Mouse (Mus musculus): ENCODE results near the gene Cyb561. TPM values are rescaled to one million over a fixed set of nuclear protein-coding genes. Genes with fewer than 3 reads are reported as not detected.

The Cyb561 gene
- total RNA-seq (2021) = 10 to 100 TPM; 52.7 to 54.0 TPM

DNA sequence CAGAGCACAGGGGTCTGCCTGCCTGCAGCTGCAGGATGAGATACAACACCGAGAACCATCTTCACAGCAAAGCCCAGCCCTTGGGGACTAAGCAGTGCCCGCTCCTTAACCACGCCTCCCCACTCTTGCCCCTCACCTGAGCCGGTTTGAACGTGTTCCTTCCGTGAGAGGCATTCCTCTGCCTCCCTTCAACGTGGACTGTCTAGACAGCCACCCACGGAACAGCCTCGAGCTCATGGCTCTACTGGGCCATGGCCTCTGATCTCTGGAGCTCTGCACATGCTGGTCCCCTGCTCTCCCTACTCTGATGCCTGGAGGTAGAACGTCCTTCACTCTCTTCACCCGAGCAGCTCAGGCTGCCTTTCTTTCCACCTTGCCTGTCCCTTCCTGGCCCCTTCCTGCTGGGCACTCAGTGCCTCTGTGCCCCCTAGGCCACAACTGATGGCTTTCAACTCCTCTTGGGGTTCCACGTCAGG lies at the start of gene Cyb561:
TSS of gene Cyb561 (minus strand) at position 426 of the 476 bp plus-strand sequence.
- intact Hi-C loops (cut with DNase I) = no loop called here
- DNase-seq (ENCODE audit: extremely low spot score in 1 of 2, low spot score in 2 of 2) = no peak

DNA sequence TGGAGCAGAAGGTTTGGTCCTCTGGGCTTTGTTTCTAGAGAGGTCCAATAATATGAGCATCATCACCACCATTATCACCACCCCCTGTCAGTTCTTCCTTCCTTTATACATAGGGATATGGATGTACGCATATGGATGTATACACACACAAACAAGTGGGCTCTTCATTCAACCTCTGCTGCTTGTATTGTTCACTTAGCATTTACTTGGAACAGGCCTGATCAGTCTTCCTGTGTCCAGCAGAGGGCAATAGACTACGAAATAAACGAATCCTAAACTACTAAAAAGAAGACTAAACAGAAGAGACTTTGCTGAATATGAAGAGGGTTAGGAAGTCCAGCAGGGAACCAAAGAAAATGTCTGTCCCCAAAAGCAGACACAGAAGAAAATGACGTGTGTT lies 48.6 kb upstream of the Cyb561 start:
- intact Hi-C loops (cut with DNase I) = loop anchor here (2.0 kb wide), 1 partner anchor 75 kb away; no protein-coding TSS in a partner anchor
- no peak for DNase-seq (ENCODE audit: extremely low spot score in 1 of 2, low spot score in 2 of 2)

GRCm38 (mm10) chr11:106000062-106000461 lies 46.9 kb upstream of the Cyb561 start:
- intact Hi-C loops (cut with DNase I) = loop anchor here (2.0 kb wide), 1 partner anchor 77 kb away; no protein-coding TSS in a partner anchor
- DNase-seq (ENCODE audit: extremely low spot score in 1 of 2, low spot score in 2 of 2) = no peak

GRCm38 (mm10) chr11:105994375-105994774 lies 41.2 kb upstream of the Cyb561 start, which contains the start of gene Ace3:
Gene Ace3, plus strand, starts transcription at chr11:105994675.
- intact Hi-C loops (cut with DNase I) = no loop called here
- no peak for DNase-seq (ENCODE audit: extremely low spot score in 1 of 2, low spot score in 2 of 2)

- intact Hi-C loops (cut with DNase I) = no loop called here
- no peak for DNase-seq (ENCODE audit: extremely low spot score in 1 of 2, low spot score in 2 of 2)
These were observed 37.1 kb upstream of the Cyb561 start for GRCm38 (mm10) chr11:105990231-105990630.

GRCm38 (mm10) chr11:105989446-105989845 lies 36.3 kb upstream of the Cyb561 start:
- no peak for DNase-seq (ENCODE audit: extremely low spot score in 1 of 2, low spot score in 2 of 2)

DNA sequence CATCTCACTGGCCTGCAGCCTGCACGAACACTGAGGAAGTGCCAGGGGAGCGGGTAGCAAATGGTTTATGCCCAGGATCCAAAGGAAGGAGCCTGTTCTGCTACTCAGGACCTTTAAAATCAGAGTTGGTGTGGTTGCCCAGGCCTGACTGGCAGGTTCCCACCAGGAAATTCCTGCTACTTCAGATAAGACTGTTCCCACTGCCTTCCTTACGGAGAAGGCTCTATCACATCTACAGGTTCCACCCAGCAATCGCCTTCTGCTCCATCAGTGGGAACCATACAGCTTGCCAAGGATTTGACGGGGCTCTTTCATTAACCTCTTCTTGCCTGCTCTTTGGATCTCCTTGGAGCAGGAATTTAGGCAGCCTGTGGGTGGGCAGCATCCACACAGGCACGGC lies 34.3 kb upstream of the Cyb561 start:
- no peak for DNase-seq (ENCODE audit: extremely low spot score in 1 of 2, low spot score in 2 of 2)
- intact Hi-C loops (cut with DNase I) = no loop called here

More at GRCm38 (mm10) chr11:105989446-105989845, 36.3 kb upstream of the Cyb561 start:
- intact Hi-C loops (cut with DNase I) = no loop called here

- no peak for DNase-seq (ENCODE audit: extremely low spot score in 1 of 2, low spot score in 2 of 2)
These were observed 31.3 kb upstream of the Cyb561 start for GRCm38 (mm10) chr11:105984452-105984851.

GRCm38 (mm10) chr11:105978634-105979033 lies 25.5 kb upstream of the Cyb561 start:
- DNase-seq (ENCODE audit: extremely low spot score in 1 of 2, low spot score in 2 of 2) = no peak
- intact Hi-C loops (cut with DNase I) = no loop called here

More at GRCm38 (mm10) chr11:105984452-105984851, 31.3 kb upstream of the Cyb561 start:
- intact Hi-C loops (cut with DNase I) = no loop called here

DNA sequence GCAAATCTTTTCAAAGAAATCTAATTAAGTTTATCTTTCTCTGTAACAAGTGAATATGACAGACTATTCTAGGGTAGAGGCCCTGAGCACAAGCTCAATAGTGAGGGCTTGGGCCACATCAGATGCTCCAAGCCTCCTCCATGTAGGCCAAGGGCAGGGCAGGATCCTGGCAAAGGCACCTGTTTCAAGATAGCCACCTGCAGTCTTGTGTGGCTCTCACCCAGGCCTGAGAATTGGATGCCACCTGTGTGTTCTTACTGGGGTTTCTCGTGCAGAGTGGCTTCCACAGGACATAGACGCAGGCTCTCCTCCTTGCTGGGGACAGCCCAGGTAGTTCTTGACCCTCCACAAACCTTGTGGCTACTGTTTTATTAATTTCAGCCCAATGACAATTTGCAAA lies 25.1 kb upstream of the Cyb561 start:
- intact Hi-C loops (cut with DNase I) = no loop called here

GRCm38 (mm10) chr11:105975636-105976035 lies 22.5 kb upstream of the Cyb561 start:
- intact Hi-C loops (cut with DNase I) = no loop called here
- DNase-seq (ENCODE audit: extremely low spot score in 1 of 2, low spot score in 2 of 2) = no peak

More for the DNA sequence above, 25.1 kb upstream of the Cyb561 start:
- no peak for DNase-seq (ENCODE audit: extremely low spot score in 1 of 2, low spot score in 2 of 2)

DNA sequence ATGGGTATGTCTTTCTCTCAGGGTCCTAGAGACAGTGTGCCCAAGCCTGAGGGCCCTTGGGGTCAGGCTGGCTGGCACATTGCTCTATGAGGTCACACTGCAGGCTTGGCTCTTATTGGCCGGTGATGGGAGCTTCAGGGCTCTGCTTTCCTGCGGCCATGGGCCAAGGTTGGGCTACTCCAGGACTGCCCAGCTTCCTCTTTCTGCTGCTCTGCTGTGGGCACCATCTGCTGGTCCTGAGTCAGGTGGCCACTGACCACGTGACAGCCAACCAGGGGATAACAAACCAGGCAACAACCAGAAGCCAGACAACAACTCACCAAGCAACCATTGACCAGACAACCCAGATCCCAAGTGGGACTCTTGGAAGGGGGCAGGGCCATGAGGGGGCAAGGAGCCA lies 21.9 kb upstream of the Cyb561 start:
- DNase-seq (ENCODE audit: extremely low spot score in 1 of 2, low spot score in 2 of 2) = no peak
- intact Hi-C loops (cut with DNase I) = no loop called here

GRCm38 (mm10) chr11:105974593-105974992 lies 21.5 kb upstream of the Cyb561 start:
- intact Hi-C loops (cut with DNase I) = no loop called here
- no peak for DNase-seq (ENCODE audit: extremely low spot score in 1 of 2, low spot score in 2 of 2)

- DNase-seq (ENCODE audit: extremely low spot score in 1 of 2, low spot score in 2 of 2) = peak in 1 of 2 experiments; percentile 63
- intact Hi-C loops (cut with DNase I) = no loop called here
These were observed 16.4 kb upstream of the Cyb561 start for GRCm38 (mm10) chr11:105969516-105969915.

DNA sequence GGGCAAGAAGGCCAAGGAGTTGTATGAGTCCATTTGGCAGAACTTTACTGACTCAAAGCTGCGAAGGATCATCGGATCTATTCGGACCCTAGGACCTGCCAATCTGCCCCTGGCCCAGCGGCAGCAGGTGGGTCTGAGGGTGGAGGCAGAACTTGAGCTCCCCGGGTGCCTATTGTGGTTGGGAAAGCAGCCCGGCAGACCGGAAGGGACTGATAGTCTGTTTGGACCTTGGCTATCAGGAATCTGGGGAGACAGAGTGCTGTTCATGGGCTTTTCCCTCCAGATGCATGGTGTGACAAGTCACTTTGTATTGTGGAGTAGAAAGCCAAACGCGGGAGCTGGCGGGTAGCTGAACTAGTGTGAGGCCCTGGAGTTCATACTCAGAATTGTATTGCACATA lies 15.8 kb upstream of the Cyb561 start:
- no peak for DNase-seq (ENCODE audit: extremely low spot score in 1 of 2, low spot score in 2 of 2)
- intact Hi-C loops (cut with DNase I) = no loop called here

DNA sequence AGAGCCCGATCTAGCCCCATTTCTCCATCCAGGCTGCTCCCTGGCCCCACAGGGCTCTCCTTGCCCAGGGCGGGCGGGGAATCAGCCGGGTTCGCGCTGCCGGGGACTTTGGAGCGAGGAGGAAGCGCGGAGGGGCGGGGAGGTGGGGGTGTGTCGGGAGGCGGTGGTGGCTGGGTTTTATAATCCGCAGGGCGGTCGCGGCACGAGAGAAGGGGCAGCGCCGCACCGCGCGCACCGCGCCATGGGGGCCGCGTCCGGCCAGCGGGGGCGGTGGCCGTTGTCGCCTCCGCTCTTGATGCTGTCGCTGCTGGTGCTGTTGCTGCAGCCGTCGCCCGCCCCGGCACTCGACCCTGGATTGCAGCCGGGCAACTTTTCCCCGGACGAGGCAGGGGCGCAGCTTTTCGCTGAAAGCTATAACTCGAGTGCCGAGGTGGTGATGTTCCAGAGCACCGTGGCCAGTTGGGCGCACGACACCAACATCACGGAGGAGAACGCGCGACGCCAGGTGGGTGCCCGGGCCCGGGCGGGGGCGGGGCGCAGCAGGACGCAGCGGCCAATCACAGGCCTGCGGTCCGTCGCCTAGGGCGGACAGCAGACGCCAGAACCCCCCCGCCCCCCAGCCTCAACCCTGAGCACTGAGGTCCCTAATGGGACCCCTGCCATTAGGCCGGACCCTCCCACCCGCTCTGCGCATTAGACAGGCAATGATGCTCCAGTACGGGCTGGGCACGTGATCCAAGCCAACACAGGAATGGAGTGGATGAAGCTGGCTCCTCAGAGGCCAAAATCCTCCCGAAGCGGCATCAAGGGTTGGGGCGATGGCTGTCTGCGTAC lies 14.8 kb upstream of the Cyb561 start, which contains the start of gene Ace:
TSS of gene Ace (plus strand) at position 205 of the 834 bp plus-strand sequence.
- DNase-seq (ENCODE audit: extremely low spot score in 1 of 2, low spot score in 2 of 2) = peak in 1 of 2 experiments; percentile 64
- intact Hi-C loops (cut with DNase I) = no loop called here

- intact Hi-C loops (cut with DNase I) = no loop called here
- no peak for DNase-seq (ENCODE audit: extremely low spot score in 1 of 2, low spot score in 2 of 2)
These were observed 13.2 kb upstream of the Cyb561 start for GRCm38 (mm10) chr11:105966288-105966687.

DNA sequence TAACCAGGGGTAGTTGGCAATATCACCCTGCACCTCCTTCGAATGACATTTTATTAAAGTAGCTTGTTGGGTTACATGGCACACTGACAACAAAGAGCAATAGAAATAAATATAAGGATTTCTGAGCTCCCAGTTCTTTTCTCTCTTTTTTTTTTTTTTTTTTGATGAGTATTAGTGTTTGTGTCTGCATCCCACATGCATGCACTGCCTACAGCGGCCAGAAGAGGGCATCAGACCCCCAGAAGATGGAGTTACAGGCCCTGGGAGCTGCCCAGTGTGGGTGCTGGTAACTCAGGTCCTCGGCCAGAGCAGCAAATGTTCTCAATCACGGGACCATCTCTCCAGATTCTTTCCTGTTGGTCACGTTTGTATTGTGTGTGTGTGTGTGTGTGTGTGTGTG lies 11.6 kb upstream of the Cyb561 start:
- intact Hi-C loops (cut with DNase I) = no loop called here

DNA sequence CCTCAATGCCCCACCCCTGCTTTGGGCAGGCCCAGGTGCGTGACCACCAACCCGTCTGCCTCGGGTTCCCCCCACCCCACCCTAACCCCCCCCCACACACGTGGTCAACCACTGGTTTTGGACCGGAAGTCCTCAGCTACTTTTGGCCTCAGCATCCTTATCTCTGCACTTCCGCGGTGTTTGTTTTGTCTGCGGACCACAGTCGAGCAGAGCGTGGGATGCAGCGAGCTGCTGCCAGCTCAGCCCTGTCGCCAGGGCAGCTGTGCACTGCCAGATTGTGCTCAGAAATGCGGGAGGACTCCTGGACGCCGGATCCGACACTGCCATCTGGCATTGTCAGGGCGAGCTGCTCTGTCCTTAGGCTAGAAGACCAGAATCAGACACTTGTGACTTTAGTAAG lies 6.2 kb upstream of the Cyb561 start:
- intact Hi-C loops (cut with DNase I) = no loop called here
- DNase-seq (ENCODE audit: extremely low spot score in 1 of 2, low spot score in 2 of 2) = peak; percentile 48 to 62

More for the DNA sequence above, 11.6 kb upstream of the Cyb561 start:
- no peak for DNase-seq (ENCODE audit: extremely low spot score in 1 of 2, low spot score in 2 of 2)

- intact Hi-C loops (cut with DNase I) = no loop called here
- no peak for DNase-seq (ENCODE audit: extremely low spot score in 1 of 2, low spot score in 2 of 2)
These were observed 5.4 kb upstream of the Cyb561 start for GRCm38 (mm10) chr11:105958566-105958965.

Data from left cerebral cortex, postnatal 10 days (tissue).